Mouse (Mus musculus) forebrain, embryonic 14.5 days (tissue): ENCODE results near the gene H2-M10.1. TPM values are rescaled to one million over a fixed set of nuclear protein-coding genes. Genes with fewer than 3 reads are reported as not detected.
A peak's percentile ranks its signal among the peaks of the same experiment; 100 is the strongest.
"Not testable (repeated sequence)": the region's sequence is repeated elsewhere in the genome, so short reads cannot be mapped to it uniquely, and the experiment has no call there.

ENCODE experiments used
- ATAC-seq: fragments of 200-750 bp; cut with Nextera tagmentation; 2 replicates; pipeline ENCODE4 v1.8.0; 2017; ENCODE audit warnings: mild to moderate bottlenecking, moderate library complexity
- DNase-seq: peaks from one replicate; pipeline ENCODE4 v3.0.0-alpha.2; 2015; ENCODE audit warnings: low spot score
- H3K27ac ChIP-seq: fragments of 300-500 bp; sonication (generic); 2 replicates; pipeline ENCODE4 v1.5.1; 2014; ENCODE audit warnings: low read depth, mild to moderate bottlenecking, control low read depth, low read length, moderate library complexity
- H3K27me3 ChIP-seq: fragments of 300-500 bp; sonication (generic); replicated peaks from 2 replicates; pipeline ENCODE4 v1.6.1; 2014; ENCODE audit warnings: low read length, control low read depth, mixed read lengths; ENCODE audit not compliant: control insufficient read depth, insufficient read depth
- H3K36me3 ChIP-seq: fragments of 300-500 bp; sonication (generic); 2 replicates; pipeline ENCODE4 v1.6.1; 2014; ENCODE audit warnings: low read length, control low read depth; ENCODE audit not compliant: control insufficient read depth, insufficient read depth
- H3K4me1 ChIP-seq: fragments of 300-500 bp; sonication (generic); 2 replicates; pipeline ENCODE4 v1.6.1; 2014; ENCODE audit warnings: antibody characterized with exemption, low read length, control low read depth; ENCODE audit not compliant: control insufficient read depth, insufficient read depth
- H3K4me2 ChIP-seq: fragments of 300-500 bp; sonication (generic); 2 replicates; pipeline ENCODE4 v1.6.1; 2014; ENCODE audit warnings: mild to moderate bottlenecking, control low read depth, low read length
- H3K4me3 ChIP-seq: fragments of 300-500 bp; sonication (generic); 2 replicates; pipeline ENCODE4 v1.5.1; 2014; ENCODE audit warnings: low read depth, low read length, control low read depth
- H3K9ac ChIP-seq: fragments of 300-500 bp; sonication (generic); 2 replicates; pipeline ENCODE4 v1.6.1; 2014; ENCODE audit warnings: mild to moderate bottlenecking, low read length, control low read depth, moderate library complexity
- H3K9me3 ChIP-seq: fragments of 300-500 bp; sonication (generic); replicated peaks from 2 replicates; pipeline ENCODE4 v1.6.1; 2016; ENCODE audit warnings: low read length, control low read depth, mixed read lengths; ENCODE audit not compliant: control insufficient read depth
- WGBS: fragments of 180-500 bp; shearing (Covaris S2); extraction: QIAGEN DNeasy Blood & Tissue Kit; methylation state at CpG from one replicate; pipeline ENCODE4 v1.1.7; 2014; 5-methylcytosine and 5-hydroxymethylcytosine counted together
- polyA plus RNA-seq: library from polyadenylated mRNA; unstranded; fragments of >200 nt; fragmentation: Nextera tagmentation; extraction: Ambion mirVana; gene quantifications from 2 replicates; pipeline ENCODE4 v1.2.1, GENCODE M21; 2014

Gene H2-M10.1
- not detected in 2 replicates for polyA plus RNA-seq

DNA sequence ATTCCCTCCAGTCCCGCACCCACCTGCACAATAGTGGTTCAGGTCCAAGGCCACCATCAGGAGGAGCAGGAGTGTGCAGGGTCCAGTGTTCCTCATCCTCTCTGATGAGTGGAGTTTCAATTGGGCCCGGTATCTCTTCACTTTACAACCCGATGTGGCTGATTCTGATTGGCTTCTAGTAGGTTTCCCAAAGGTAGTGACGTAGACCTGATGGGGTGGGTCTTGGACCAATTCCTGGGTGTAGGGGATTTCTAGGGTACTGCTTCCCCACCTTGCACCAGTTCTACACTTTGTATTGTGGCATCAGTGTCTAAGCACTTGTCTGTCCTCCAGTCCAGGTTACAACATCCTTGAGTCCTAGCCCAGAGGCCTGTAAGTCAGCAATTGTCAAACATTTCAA is at the start of gene H2-M10.1:
TSS of gene H2-M10.1 (minus strand) at position 101 of the 400 bp plus-strand sequence.
- Histone ChIP-seq H3K4me1 (no peaks in the 10 kb centered on the region), H3K4me3 (no peak within 1 kb of the TSS), H3K27me3 (no peaks in the 10 kb centered on the region), H3K9ac (no peak within 1 kb of the TSS), H3K9me3 (no peaks in the 10 kb centered on the region), H3K36me3 (no peaks in the 10 kb centered on the region), H3K27ac (no peak within 1 kb of the TSS), H3K4me2 (no peak within 1 kb of the TSS)
- ATAC-seq (no peak), DNase-seq (no peak)
- 94% methylated on average over 4 of the region's 4 CpGs for WGBS

DNA sequence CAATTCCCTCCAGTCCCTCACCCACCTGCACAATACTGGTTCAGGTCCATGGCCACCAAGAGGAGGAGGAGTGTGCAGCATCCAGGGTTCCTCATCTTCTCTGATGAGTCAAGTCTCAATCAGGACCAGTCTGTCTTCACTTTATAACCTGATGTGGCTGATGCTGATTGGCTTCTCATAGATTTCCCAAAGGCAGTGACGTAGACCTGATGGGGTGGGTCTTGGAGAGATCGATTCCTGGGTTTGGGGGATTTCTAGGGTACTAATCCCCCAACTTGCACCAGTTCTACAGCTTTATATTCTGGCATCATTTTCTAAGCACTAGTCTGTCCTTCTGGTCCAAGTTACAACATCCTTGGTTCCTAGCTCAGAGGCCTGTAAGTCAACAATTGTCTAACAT is 42.4 kb upstream of the H2-M10.1 start, which contains the start of gene H2-M10.3:
TSS of gene H2-M10.3 (minus strand) at position 101 of the 400 bp plus-strand sequence.
- H3K27me3 ChIP-seq, ATAC-seq, H3K4me1 ChIP-seq, H3K9me3 ChIP-seq, H3K36me3 ChIP-seq, DNase-seq, H3K9ac ChIP-seq, H3K27ac ChIP-seq, H3K4me2 ChIP-seq, H3K4me3 ChIP-seq: not testable (repeated sequence)
- 94% methylated on average over 2 of the region's 2 CpGs for WGBS

DNA sequence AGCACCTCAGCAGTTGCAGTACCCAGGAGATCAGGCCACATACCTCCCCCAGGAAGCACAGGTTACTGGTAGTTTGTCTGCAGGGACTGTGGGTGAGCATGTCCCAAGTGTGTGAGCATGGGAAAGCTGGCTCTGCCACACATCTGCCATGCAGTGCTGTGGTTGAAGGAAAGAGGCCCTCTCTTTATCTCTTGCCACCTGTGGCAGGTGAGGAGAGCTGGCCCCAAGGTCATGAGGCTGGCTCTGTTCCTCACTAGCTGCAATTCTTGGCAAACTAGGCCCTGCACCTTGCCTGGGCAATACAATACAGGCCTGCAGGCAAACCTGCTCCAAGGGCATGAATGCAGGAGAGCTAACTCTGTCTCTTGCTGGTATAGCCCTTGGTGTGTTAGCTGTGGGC is 36.4 kb upstream of the H2-M10.1 start:
- H3K4me2 ChIP-seq, H3K9me3 ChIP-seq, H3K36me3 ChIP-seq, H3K4me1 ChIP-seq, H3K9ac ChIP-seq, DNase-seq, H3K27me3 ChIP-seq, ATAC-seq, H3K4me3 ChIP-seq, H3K27ac ChIP-seq: not testable (repeated sequence)

DNA sequence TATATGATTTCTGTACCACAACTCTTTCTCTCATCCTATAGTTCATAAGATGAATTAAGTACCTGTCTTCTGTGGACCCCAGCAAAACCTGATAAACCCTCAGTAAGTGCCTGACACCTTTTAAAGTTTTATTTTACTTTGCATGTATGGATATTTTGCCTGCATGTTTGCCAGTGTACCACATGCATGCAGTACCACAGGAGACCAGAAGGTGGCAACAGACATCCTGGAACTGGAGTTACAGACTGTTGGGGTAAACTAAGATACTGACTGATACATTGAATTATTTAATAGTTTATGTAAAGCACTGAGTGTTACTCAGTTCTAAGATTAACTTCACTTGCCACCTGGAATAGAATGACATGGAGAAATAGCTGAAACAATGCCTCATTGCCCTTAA is 31.6 kb upstream of the H2-M10.1 start:
- ATAC-seq, H3K36me3 ChIP-seq: not testable (repeated sequence)

DNA sequence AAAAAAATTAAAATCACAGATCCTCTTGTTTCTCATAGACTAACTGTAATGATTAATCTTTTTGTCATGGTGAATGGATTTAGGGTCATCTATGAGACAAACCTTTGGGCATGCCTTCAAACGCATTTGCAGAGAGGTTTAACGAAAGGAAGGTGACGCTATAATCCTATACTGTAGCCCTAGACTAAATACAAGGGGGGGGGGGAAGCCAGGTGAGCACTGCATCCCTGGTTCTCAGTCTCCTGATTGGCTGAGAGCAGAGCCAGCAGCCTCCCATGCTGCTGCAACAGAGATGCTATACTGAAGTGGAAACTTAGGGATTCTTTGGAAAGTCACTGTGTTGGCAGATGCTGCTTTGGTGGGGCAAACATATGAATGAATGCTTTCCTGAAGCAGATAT is 29.8 kb upstream of the H2-M10.1 start:
- H3K9ac ChIP-seq: no peak overlapping the region
- H3K36me3 ChIP-seq: no peaks in the 10 kb centered on the region
- DNase-seq: no peak
- whole genome bisulfite sequencing: 34% methylated on average over 3 of the region's 3 CpGs
- no peak; the same call in 1 of the 2 replicates for ATAC-seq
- no peaks in the 10 kb centered on the region for H3K27me3 ChIP-seq
- H3K4me2 ChIP-seq: no peak overlapping the region
- H3K4me3 ChIP-seq: no peak overlapping the region
- no peaks in the 10 kb centered on the region for H3K9me3 ChIP-seq
- H3K4me1 ChIP-seq: no peaks in the 10 kb centered on the region
- no peak overlapping the region for H3K27ac ChIP-seq

More for the DNA sequence above, 31.6 kb upstream of the H2-M10.1 start:
- H3K9me3 ChIP-seq, H3K27me3 ChIP-seq, H3K27ac ChIP-seq, H3K9ac ChIP-seq, H3K4me3 ChIP-seq, H3K4me1 ChIP-seq, H3K4me2 ChIP-seq: not testable (repeated sequence)
- DNase-seq: peak; percentile 66

DNA sequence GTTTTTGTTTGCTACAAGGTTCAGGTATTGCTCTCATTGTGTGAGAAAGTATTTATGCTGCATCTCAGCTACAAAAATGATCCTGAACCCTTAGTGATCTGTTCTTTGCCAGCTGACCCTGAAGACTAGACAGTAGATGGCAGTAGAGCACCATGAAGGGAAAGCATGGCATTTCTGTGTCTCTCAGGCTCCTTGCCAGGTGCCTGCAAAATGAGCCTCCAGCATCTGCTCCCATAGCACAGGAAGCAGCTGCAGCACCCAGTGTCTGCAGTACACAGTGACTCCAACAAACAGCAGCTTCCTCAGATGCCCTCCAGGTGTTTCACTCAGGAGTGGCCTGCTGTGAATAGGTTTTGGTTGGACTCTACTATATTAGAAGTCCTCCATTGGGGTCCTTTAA is 29.4 kb upstream of the H2-M10.1 start:
- DNase-seq (peak; percentile 88), ATAC-seq (peak; percentile 60; the same call in 1 of the 2 replicates)
- not testable (repeated sequence) for H3K9me3 ChIP-seq, H3K4me2 ChIP-seq, H3K4me3 ChIP-seq, H3K27me3 ChIP-seq, H3K4me1 ChIP-seq, H3K9ac ChIP-seq, H3K27ac ChIP-seq, H3K36me3 ChIP-seq

DNA sequence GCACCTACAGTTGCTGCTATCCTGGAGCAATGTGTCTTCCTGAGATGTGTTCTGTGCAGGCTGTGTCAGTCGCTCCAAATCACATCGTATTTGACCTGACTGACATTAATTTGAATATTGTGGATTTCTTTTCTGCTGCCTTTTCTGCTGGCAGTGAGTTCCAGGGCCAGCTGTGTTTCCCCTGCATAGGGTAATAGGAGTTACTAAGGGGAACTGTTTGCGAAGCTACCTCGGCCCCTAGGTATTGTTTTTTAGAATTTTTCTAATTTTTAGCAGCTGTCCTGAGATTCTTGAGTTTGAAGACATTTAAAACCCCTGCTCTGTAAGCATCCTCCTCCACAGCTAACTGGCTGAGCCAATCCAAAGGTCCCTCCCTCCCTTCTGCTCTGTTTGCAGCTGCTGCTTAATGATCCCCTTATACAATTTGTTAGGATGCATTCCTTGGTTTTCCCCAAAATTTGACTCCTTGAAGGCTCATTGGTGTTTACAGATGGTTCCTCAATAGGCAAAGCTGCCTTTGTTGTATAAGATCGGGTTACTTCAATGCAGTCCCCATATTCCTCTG is 10.2 kb downstream of the H2-M10.1 start:
- Histone ChIP-seq H3K36me3 (no peaks in the 10 kb centered on the region), H3K4me3 (peak overlapping the region; percentile 56), H3K27ac (peak overlapping the region; percentile 89), H3K4me2 (peak overlapping the region; percentile 69), H3K4me1 (no peaks in the 10 kb centered on the region), H3K9ac (peak overlapping the region; percentile 76), H3K9me3 (no peaks in the 10 kb centered on the region), H3K27me3 (no peaks in the 10 kb centered on the region)
- peak; percentile 36 for DNase-seq
- ATAC-seq: peak; percentile 57
- 16% methylated on average over 5 of the region's 5 CpGs for WGBS

DNA sequence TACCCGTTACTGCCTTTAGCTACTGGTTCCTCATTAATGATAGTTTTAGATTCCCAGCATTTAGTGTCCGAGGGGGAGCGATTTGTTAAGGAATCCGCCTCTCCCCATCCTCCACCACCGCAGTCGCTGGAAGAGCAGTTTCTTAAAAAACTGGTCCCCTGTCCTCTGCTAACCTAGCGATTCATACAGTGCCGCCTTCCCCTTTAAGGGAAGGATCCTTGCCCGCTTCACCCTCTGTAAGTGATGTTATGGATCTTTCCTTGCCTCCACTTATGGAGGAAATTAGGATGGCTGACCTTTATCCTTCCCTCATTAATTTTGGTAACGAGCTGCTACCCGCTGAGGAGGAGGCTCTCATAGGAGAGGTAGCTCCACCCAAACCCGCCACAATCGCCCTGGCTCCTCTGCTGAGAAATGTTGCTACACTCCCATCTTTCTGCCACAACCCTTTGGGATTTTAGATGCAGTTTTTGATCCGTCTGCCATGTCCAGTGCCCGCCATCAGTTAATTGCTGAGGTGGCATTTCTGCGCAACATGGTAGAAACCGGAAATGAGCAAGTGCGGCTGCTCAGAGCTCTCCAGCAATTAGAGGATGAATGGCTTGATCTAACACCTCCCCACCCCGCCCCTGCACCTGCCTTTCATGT is 10.8 kb downstream of the H2-M10.1 start:
- under 1% methylated on average over 19 of the region's 19 CpGs for WGBS
- Histone ChIP-seq H3K9me3 (no peaks in the 10 kb centered on the region), H3K4me2 (peak overlapping the region; percentile 69), H3K9ac (peak overlapping the region; percentile 76), H3K27me3 (no peaks in the 10 kb centered on the region), H3K27ac (peak overlapping the region; percentile 89), H3K36me3 (no peaks in the 10 kb centered on the region), H3K4me3 (peak overlapping the region; percentile 56), H3K4me1 (no peaks in the 10 kb centered on the region)
- ATAC-seq (peak; percentile 91), DNase-seq (peak; percentile 86)

DNA sequence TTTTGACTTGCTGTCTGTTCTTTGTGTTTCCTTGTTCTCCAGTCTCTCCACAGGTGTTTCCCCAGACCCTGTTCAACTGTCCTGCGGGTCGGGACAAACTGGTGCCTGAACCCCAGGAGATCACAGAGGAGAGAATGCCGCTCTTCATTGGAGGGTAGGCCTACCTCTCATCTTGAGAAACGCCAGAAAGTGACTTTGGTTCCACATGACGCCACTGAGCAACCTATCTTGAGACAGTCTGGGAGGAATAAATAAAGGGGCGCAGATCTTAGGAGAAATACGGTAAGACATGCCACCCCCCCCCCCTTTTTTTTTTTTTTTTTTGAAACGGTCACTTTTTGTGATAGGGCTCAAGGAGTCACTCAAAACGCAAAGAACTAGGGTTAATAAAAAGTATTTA is 11.4 kb downstream of the H2-M10.1 start:
- WGBS: under 1% methylated on average over 9 of the region's 9 CpGs
- peak overlapping the region; percentile 76 for H3K9ac ChIP-seq
- no peaks in the 10 kb centered on the region for H3K27me3 ChIP-seq
- H3K27ac ChIP-seq: 0 out of 2 replicates have a peak overlapping the region, but pooled peaks have one; percentile 89
- H3K36me3 ChIP-seq: no peaks in the 10 kb centered on the region
- H3K4me2 ChIP-seq: peak overlapping the region; percentile 69
- peak; percentile 47 for ATAC-seq
- H3K9me3 ChIP-seq: no peaks in the 10 kb centered on the region
- H3K4me3 ChIP-seq: peak overlapping the region; percentile 56
- DNase-seq: peak; percentile 60
- no peaks in the 10 kb centered on the region for H3K4me1 ChIP-seq
